Mouse (Mus musculus): ENCODE data around the gene Prkce.

DNA sequence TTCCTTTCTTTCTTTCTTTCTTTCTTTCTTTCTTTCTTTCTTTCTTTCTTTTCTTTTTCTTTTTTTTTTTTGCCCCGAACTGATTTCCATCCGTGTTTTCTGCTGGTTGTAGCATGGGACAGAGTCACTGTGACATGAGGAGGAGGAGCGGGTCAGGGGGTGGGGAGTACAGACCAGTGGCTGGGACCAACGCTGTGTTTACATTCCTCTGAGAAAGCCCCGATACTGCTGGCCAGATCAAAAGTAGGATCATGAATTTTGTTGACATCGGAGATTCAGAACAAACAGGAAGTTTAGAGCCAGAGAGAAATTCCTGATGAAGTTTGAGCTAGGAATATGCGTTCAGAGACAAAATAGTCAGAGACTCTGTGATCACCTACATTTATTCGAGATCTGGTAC is 405.0 kb downstream of the Prkce start:
- TF ChIP-seq CTCF (IDR thresholded peaks at IDR 0.05) (no peak), POLR2A (IDR thresholded peaks at IDR 0.05; ENCODE audit: insufficient read depth, low read depth, low read length) (no peak)
